Mouse (Mus musculus): ENCODE results near the gene Gm33543.

Gene Gm33543

GRCm38 (mm10) chr10:95778622-95779021, 64.1 kb downstream of the Gm33543 start:
- DNase-seq (ENCODE audit: low spot score), result no peak

GRCm38 (mm10) chr10:95777701-95778320, 64.9 kb downstream of the Gm33543 start:
- no peak for DNase-seq (ENCODE audit: low spot score)

- DNase-seq (ENCODE audit: low spot score), result no peak
These were observed 65.7 kb downstream of the Gm33543 start for GRCm38 (mm10) chr10:95777071-95777470.

- DNase-seq (ENCODE audit: low spot score), result no peak
These were observed 67.9 kb downstream of the Gm33543 start for GRCm38 (mm10) chr10:95774856-95775255.

- no peak for DNase-seq (ENCODE audit: low spot score)
These were observed 68.6 kb downstream of the Gm33543 start for GRCm38 (mm10) chr10:95774001-95774628.
